21 mouse cellular contexts compared by ENCODE assay signal in genomic region chr9:30951461-30951860, GRCm38 (mm10). TPM values are rescaled to one million over a fixed set of nuclear protein-coding genes. Genes with fewer than 3 reads are reported as not detected.
DNase-seq lines count a peak whose midpoint lies in the region; ATAC-seq and TF ChIP-seq lines count a peak whose summit lies in the region.
"Had no signal": no experiment of that assay in that cellular context is flagged by ENCODE, and none has a peak within 500 bp of the region (broad histone marks: within the 10 kb centered on the region; RNA-seq: fewer than 3 reads in every experiment).

No protein-coding gene starts in this region.

- H3K27me3 ChIP-seq in intestine, embryonic 16.5 days (replicated peaks; ENCODE audit: control insufficient read depth, insufficient read depth, low read length) = 0 out of 2 replicates have a peak, but pooled peaks cover 2% of the 10 kb centered on the region
- H3K27me3 ChIP-seq in intestine, embryonic 15.5 days (replicated peaks) = no peaks in the 10 kb centered on the region
- no peaks in the 10 kb centered on the region for H3K27me3 ChIP-seq in lung, postnatal 0 days (replicated peaks; ENCODE audit: insufficient read depth, low read length)
- H3K27me3 ChIP-seq in kidney, adult 2 months (replicated peaks; ENCODE audit: control insufficient read depth, insufficient read depth, low read length) = no peaks in the 10 kb centered on the region

- H3K9me3 ChIP-seq in intestine, embryonic 16.5 days (ENCODE audit: control insufficient read depth, low read length) = no peaks in the 10 kb centered on the region
- H3K9me3 ChIP-seq in intestine, embryonic 15.5 days = no peaks in the 10 kb centered on the region
- H3K9me3 ChIP-seq in lung, postnatal 0 days (ENCODE audit: low read length) = no peaks in the 10 kb centered on the region
- H3K9me3 ChIP-seq: embryonic facial prominence, embryonic 12.5 days; hindbrain, embryonic 13.5 days had no signal

- H3K4me1 ChIP-seq in intestine, embryonic 16.5 days (ENCODE audit: control insufficient read depth, insufficient read depth, low read length) = peaks cover 17% of the 10 kb centered on the region; the same call in 1 of the 2 replicates
- H3K4me1 ChIP-seq in intestine, embryonic 15.5 days (replicated peaks) = 0 out of 2 replicates have a peak, but pooled peaks cover 6% of the 10 kb centered on the region
- no peaks in the 10 kb centered on the region for H3K4me1 ChIP-seq in lung, postnatal 0 days (ENCODE audit: insufficient read depth, low read depth, low read length)
- no peaks in the 10 kb centered on the region for H3K4me1 ChIP-seq in kidney, adult 2 months (ENCODE audit: control insufficient read depth, insufficient read depth, low read length)

- WGBS in intestine, embryonic 16.5 days = 71% methylated on average over 5 of the region's 5 CpGs
- WGBS in intestine, embryonic 15.5 days = 66% methylated on average over 5 of the region's 5 CpGs
- whole genome bisulfite sequencing in lung, postnatal 0 days = 66% methylated on average over 5 of the region's 5 CpGs
- 88% methylated on average over 5 of the region's 5 CpGs for WGBS in kidney, adult 2 months

- intact Hi-C loops in gastrocnemius, postnatal 14 days (cut with DNase I; ENCODE audit: low total_unique reads) = no loop called here

- TF ChIP-seq POLR2A in kidney, adult 2 months (IDR thresholded peaks at IDR 0.05; ENCODE audit: low read depth, low read length) = no peak

- peak; percentile 40; the same call in 1 of the 2 replicates for ATAC-seq in intestine, embryonic 16.5 days
- no peak for ATAC-seq in intestine, embryonic 15.5 days
- peak; percentile 39 for ATAC-seq in lung, postnatal 0 days
- ATAC-seq: forebrain, embryonic 16.5 days; hindbrain, postnatal 0 days had no signal

- TF ChIP-seq CTCF in lung, postnatal 0 days (IDR thresholded peaks at IDR 0.05) = no peak
- no peak for TF ChIP-seq CTCF in kidney, adult 2 months (conservative IDR thresholded peaks at IDR 0.05; ENCODE audit: insufficient read depth, insufficient read length, low read depth, low read length)

- DNase-seq in gastrocnemius, postnatal 14 days = peak; percentile 27
- no peak for DNase-seq in gastrocnemius, adult 18-20 months (ENCODE audit: low spot score)
- DNase-seq in lung, postnatal 0 days (ENCODE audit: low spot score) = peak; percentile 48
- DNase-seq in lung, postnatal 36 days = peak; percentile 56
- no peak for DNase-seq in kidney, adult 2 months
- no peak for DNase-seq in cerebellum, postnatal 14 days
- DNase-seq: adrenal gland, postnatal 10 days; cerebellum, adult 11 months; cerebellum, adult 8-10 months; cerebellum, postnatal 25 days; gastrocnemius, postnatal 25 days had no signal

- H3K27ac ChIP-seq in intestine, embryonic 16.5 days (ENCODE audit: low read length) = no peak overlapping the region
- no peak overlapping the region for H3K27ac ChIP-seq in intestine, embryonic 15.5 days
- H3K27ac ChIP-seq in lung, postnatal 0 days (ENCODE audit: low read length) = no peak overlapping the region
- no peak overlapping the region for H3K27ac ChIP-seq in kidney, adult 2 months (ENCODE audit: insufficient read depth, low read depth, low read length)
- H3K27ac ChIP-seq: embryonic facial prominence, embryonic 12.5 days; hindbrain, embryonic 13.5 days; hindbrain, postnatal 0 days had no signal

- H3K9ac ChIP-seq in intestine, embryonic 16.5 days (ENCODE audit: low read depth, low read length) = no peak overlapping the region
- H3K9ac ChIP-seq in intestine, embryonic 15.5 days = no peak overlapping the region
- H3K9ac ChIP-seq in lung, postnatal 0 days (replicated peaks; ENCODE audit: low read depth) = no peak overlapping the region
- H3K9ac ChIP-seq: embryonic facial prominence, embryonic 12.5 days; hindbrain, embryonic 13.5 days had no signal

- no peak overlapping the region for H3K4me2 ChIP-seq in intestine, embryonic 16.5 days (ENCODE audit: low read depth, low read length)
- no peak overlapping the region for H3K4me2 ChIP-seq in intestine, embryonic 15.5 days (replicated peaks)
- no peak overlapping the region for H3K4me2 ChIP-seq in lung, postnatal 0 days (replicated peaks; ENCODE audit: low read depth, low read length)
- H3K4me2 ChIP-seq: embryonic facial prominence, embryonic 12.5 days; heart, embryonic 11.5 days; hindbrain, embryonic 13.5 days had no signal

- no peak for TF ChIP-seq EP300 in lung, postnatal 0 days (IDR thresholded peaks at IDR 0.05)

- no peaks in the 10 kb centered on the region for H3K36me3 ChIP-seq in intestine, embryonic 16.5 days (ENCODE audit: control insufficient read depth, insufficient read depth, low read length)
- no peaks in the 10 kb centered on the region for H3K36me3 ChIP-seq in intestine, embryonic 15.5 days
- H3K36me3 ChIP-seq in lung, postnatal 0 days (ENCODE audit: insufficient read depth, low read length) = no peaks in the 10 kb centered on the region
- H3K36me3 ChIP-seq in kidney, adult 2 months (ENCODE audit: control insufficient read depth, insufficient read depth, low read length) = no peaks in the 10 kb centered on the region
- H3K36me3 ChIP-seq: embryonic facial prominence, embryonic 12.5 days; hindbrain, embryonic 13.5 days had no signal

- no peak overlapping the region for H3K4me3 ChIP-seq in intestine, embryonic 16.5 days (ENCODE audit: low read length)
- no peak overlapping the region for H3K4me3 ChIP-seq in intestine, embryonic 15.5 days (replicated peaks)
- no peak overlapping the region for H3K4me3 ChIP-seq in lung, postnatal 0 days (ENCODE audit: low read depth, low read length)
- H3K4me3 ChIP-seq in kidney, adult 2 months (ENCODE audit: insufficient read depth, low read depth, low read length) = no peak overlapping the region
- H3K4me3 ChIP-seq: embryonic facial prominence, embryonic 12.5 days; hindbrain, embryonic 13.5 days had no signal

RNA-seq across cellular contexts. Expression of gene Adamts8, which starts 9.1 kb away (rescaled TPM):
- 1 to 10 TPM; 3.8 to 4.2 TPM for total RNA-seq in gastrocnemius, postnatal 14 days (2021)
- total RNA-seq in gastrocnemius, adult 18-20 months (2021) = 1 to 10 TPM; 1.1 to 3.7 TPM
- polyA plus RNA-seq in intestine, embryonic 16.5 days (2015; fragmentation: Nextera tagmentation; extraction: Ambion mirVana) = 6.8 and 7.9 TPM in 2 replicates
- polyA plus RNA-seq in intestine, embryonic 15.5 days (2015; fragmentation: Nextera tagmentation; extraction: Ambion mirVana) = 13.5 and 14.0 TPM in 2 replicates
- 10.5 and 10.7 TPM in 2 replicates for polyA plus RNA-seq in lung, postnatal 0 days (2015; fragmentation: Nextera tagmentation; extraction: Ambion mirVana)
- 0.83 and 1.7 TPM in 2 replicates for polyA plus RNA-seq in kidney, adult 2 months (2012; rRNA removed)
- total RNA-seq: hematopoietic stem cell, adult 5-6 weeks; MEL had no signal
- polyA plus RNA-seq: C2C12 had no signal

RNA-seq across cellular contexts. Expression of gene Adamts15, which starts 29.2 kb away (rescaled TPM):
- total RNA-seq in gastrocnemius, postnatal 14 days (2021) = 1 to 10 TPM; 3.9 to 5.8 TPM
- 1 to 10 TPM; 1.3 to 3.4 TPM for total RNA-seq in gastrocnemius, adult 18-20 months (2021)
- 3.8 TPM in 2 replicates for polyA plus RNA-seq in intestine, embryonic 16.5 days (2015; fragmentation: Nextera tagmentation; extraction: Ambion mirVana)
- polyA plus RNA-seq in intestine, embryonic 15.5 days (2015; fragmentation: Nextera tagmentation; extraction: Ambion mirVana) = 5.9 and 6.2 TPM in 2 replicates
- 8.7 and 10.2 TPM in 2 replicates for polyA plus RNA-seq in lung, postnatal 0 days (2015; fragmentation: Nextera tagmentation; extraction: Ambion mirVana)
- 6.2 and 7.3 TPM in 2 replicates for polyA plus RNA-seq in kidney, adult 2 months (2012; rRNA removed)
- total RNA-seq: MEL had no signal
- polyA plus RNA-seq: C2C12 had no signal

Comparison
In these comparisons a context has a peak if more than half of its experiments do, and no peak if none do; other contexts are left out.
1. DNase-seq: peak in gastrocnemius, postnatal 14 days (single experiment), lung, postnatal 0 days (single experiment) and lung, postnatal 36 days (single experiment); none in gastrocnemius, adult 18-20 months (single experiment), kidney, adult 2 months (single experiment) and cerebellum, postnatal 14 days (0 of 2).